Mouse (Mus musculus) liver, adult 2 months (tissue): ENCODE results near the gene Fut9.

ENCODE experiments used
- CTCF ChIP-seq: fragments of 200-500 bp; IDR thresholded peaks from 2 replicates; pipeline ENCODE4 v1.5.1; 2011; ENCODE audit warnings: low read depth, low read length, control low read depth
- POLR2A ChIP-seq: fragments of 200-500 bp; IDR thresholded peaks from 2 replicates; pipeline ENCODE4 v1.6.1; 2011; ENCODE audit warnings: low read length, control low read depth; ENCODE audit not compliant: insufficient read depth; ENCODE audit errors: extremely low read depth

DNA sequence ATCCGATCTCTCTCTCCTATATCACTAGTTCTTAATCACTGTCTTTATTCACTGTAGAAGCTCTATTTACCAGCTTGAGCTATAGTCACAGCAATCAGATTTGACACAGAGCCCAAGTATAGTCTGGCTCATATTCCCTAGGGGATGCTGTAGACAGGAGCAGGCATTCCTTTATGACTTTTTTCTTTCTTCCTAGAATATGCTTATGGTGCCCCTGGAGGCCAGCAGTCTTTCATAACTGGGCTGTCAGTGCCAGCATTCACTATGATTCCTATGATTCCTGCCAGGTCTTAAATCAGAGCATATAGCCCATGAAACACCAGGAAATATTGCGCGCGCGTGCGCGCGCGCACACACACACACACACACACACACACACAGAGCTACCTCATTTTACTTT is 172.6 kb downstream of the Fut9 start:
- TF ChIP-seq CTCF = no peak
- no peak for TF ChIP-seq POLR2A
